Mouse (Mus musculus) lung, postnatal 0 days (tissue): ENCODE measurements around the gene Sbk2. TPM values are rescaled to one million over a fixed set of nuclear protein-coding genes. Genes with fewer than 3 reads are reported as not detected.

ENCODE experiments used
- ATAC-seq: fragments of 200-750 bp; cut with Nextera tagmentation; 2 replicates; pipeline ENCODE4 v1.8.0; 2017; ENCODE audit warnings: moderate library complexity
- DNase-seq: peaks from one replicate; pipeline ENCODE4 v3.0.0-alpha.2; 2016; ENCODE audit warnings: low spot score
- H3K27ac ChIP-seq: fragments of 300-500 bp; sonication (generic); 2 replicates; pipeline ENCODE4 v1.5.1; 2014; ENCODE audit warnings: antibody characterized with exemption, mild to moderate bottlenecking, low read length, mixed read lengths
- H3K27me3 ChIP-seq: fragments of 300-500 bp; sonication (generic); replicated peaks from 2 replicates; pipeline ENCODE4 v1.6.1; 2014; ENCODE audit warnings: low read length, mixed read lengths; ENCODE audit not compliant: insufficient read depth
- H3K36me3 ChIP-seq: fragments of 300-500 bp; sonication (generic); 2 replicates; pipeline ENCODE4 v1.6.1; 2014; ENCODE audit warnings: low read length, mixed read lengths; ENCODE audit not compliant: insufficient read depth
- H3K4me1 ChIP-seq: fragments of 300-500 bp; sonication (generic); 2 replicates; pipeline ENCODE4 v1.6.1; 2014; ENCODE audit warnings: antibody characterized with exemption, low read depth, low read length, mixed read lengths; ENCODE audit not compliant: insufficient read depth
- H3K4me2 ChIP-seq: fragments of 300-500 bp; sonication (generic); replicated peaks from 2 replicates; pipeline ENCODE4 v1.6.1; 2014; ENCODE audit warnings: low read depth, mild to moderate bottlenecking, low read length, moderate library complexity, mixed read lengths
- H3K4me3 ChIP-seq: fragments of 300-500 bp; sonication (generic); 2 replicates; pipeline ENCODE4 v1.5.1; 2014; ENCODE audit warnings: low read depth, low read length
- H3K9ac ChIP-seq: fragments of 300-500 bp; sonication (generic); replicated peaks from 2 replicates; pipeline ENCODE4 v1.6.1; 2014; ENCODE audit warnings: low read depth, mild to moderate bottlenecking
- H3K9me3 ChIP-seq: fragments of 300-500 bp; sonication (generic); 2 replicates; pipeline ENCODE4 v1.6.1; 2016; ENCODE audit warnings: low read length, mixed read lengths
- CTCF ChIP-seq: IDR thresholded peaks from 2 replicates; pipeline ENCODE4 v1.5.1; 2016; ENCODE audit warnings: antibody characterized with exemption, mild to moderate bottlenecking
- EP300 ChIP-seq: IDR thresholded peaks from 2 replicates; pipeline ENCODE4 v1.6.1; 2016; ENCODE audit warnings: antibody characterized with exemption, mild to moderate bottlenecking, control low read depth
- WGBS: fragments of 180-500 bp; shearing (Covaris S2); extraction: QIAGEN DNeasy Blood & Tissue Kit; methylation state at CpG from one replicate; pipeline ENCODE4 v1.1.7; 2014; 5-methylcytosine and 5-hydroxymethylcytosine counted together
- polyA plus RNA-seq: library from polyadenylated mRNA; unstranded; fragments of >200 nt; fragmentation: Nextera tagmentation; extraction: Ambion mirVana; gene quantifications from 2 replicates; pipeline ENCODE4 v1.2.1, GENCODE M21; 2015

Sbk2 gene
- polyA plus RNA-seq, 1 experiment from 2014 or later, result 0.19 TPM

DNA sequence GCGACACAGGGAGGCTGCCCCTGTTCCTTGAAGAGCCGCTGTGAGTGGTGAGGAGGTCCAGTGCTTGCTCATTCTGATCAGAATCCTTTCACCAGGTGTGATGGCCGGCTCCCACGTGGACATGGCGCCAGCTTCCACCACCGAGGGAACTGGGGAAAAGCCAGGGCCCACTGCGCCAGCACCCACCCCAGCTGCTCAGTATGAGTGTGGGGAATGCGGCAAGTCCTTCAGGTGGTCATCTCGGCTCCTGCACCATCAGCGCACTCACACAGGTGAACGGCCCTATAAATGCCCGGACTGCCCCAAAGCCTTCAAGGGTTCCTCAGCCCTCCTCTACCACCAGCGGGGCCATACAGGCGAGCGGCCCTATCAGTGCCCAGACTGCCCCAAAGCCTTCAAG lies 45.5 kb downstream of the Sbk2 start:
- no peak for ATAC-seq
- TF ChIP-seq EP300, result no peak
- no peak for TF ChIP-seq CTCF
- Histone ChIP-seq H3K4me1 (peaks cover 17% of the 10 kb centered on the region), H3K9me3 (no peaks in the 10 kb centered on the region), H3K27ac (no peak overlapping the region), H3K27me3 (no peaks in the 10 kb centered on the region), H3K36me3 (peaks cover 24% of the 10 kb centered on the region), H3K4me2 (no peak overlapping the region), H3K9ac (no peak overlapping the region), H3K4me3 (no peak overlapping the region)
- 93% methylated on average over 14 of the region's 15 CpGs for WGBS
- DNase-seq, result no peak

DNA sequence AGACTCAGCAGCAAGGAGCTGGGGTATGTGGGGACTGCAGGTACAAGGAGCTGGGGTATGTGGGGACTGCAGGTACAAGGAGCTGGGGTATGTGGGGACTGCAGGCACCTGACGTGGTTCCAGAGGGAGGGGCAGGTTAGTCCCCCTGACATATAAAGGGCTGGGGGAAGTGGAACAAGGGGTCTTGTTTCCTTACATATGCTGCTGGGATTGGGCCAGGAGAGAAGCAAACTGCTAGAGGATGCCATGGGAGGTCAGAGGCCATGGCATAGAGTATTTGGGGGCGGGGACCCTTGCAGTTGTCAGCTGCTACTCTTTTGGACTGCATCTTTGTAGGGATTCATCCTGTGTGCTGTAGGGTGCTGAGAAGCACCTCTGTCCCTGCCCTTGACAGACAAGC lies 46.7 kb downstream of the Sbk2 start:
- H3K4me1 ChIP-seq, result peaks cover 5% of the 10 kb centered on the region; the same call in 1 of the 2 replicates
- H3K4me2 ChIP-seq, result no peak overlapping the region
- H3K9ac ChIP-seq, result no peak overlapping the region
- H3K9me3 ChIP-seq, result no peaks in the 10 kb centered on the region
- no peak overlapping the region for H3K4me3 ChIP-seq
- peaks cover 24% of the 10 kb centered on the region for H3K36me3 ChIP-seq
- TF ChIP-seq EP300, result no peak
- TF ChIP-seq CTCF, result no peak
- H3K27me3 ChIP-seq, result no peaks in the 10 kb centered on the region
- 87% methylated on average over 2 of the region's 2 CpGs for WGBS
- DNase-seq, result no peak
- ATAC-seq, result no peak
- no peak overlapping the region for H3K27ac ChIP-seq

DNA sequence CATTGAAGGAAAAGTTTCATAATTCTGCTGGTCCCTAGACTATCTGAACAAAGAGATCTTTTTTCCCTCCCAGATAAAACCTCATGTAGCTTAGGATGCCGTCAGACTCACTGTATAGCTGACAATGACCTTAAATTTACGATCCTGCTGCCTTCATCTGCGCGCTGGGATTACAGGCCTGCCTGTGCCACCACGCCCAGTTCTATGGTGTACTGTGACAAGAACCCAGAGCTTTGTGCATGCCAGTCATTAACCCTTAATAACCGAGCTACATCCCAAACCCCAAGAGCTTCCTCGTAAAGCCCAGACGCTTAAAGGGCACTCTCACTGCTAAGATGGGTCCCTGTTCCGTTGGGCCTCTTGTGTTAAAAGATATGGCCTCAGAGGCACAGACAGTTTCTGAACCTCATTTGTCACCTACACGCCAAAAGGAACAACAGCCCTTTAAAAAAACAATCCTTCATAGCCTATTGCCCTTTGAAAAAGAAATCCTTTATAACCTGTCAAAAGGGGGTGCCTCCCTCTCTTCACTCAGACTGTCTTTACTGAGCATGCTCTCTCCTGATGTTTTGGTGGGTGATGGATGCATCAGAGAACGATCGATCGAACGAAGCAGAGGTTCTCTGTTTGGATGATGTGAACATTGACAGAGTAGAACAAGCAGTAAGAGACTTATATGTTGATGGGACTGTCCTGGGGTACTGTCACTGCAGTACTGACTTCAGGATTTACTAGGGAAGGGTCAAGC lies 48.4 kb downstream of the Sbk2 start:
- Histone ChIP-seq H3K27ac (peak overlapping the region; percentile 96), H3K9me3 (no peaks in the 10 kb centered on the region), H3K9ac (peak overlapping the region; percentile 80), H3K4me3 (peak overlapping the region; percentile 73), H3K27me3 (no peaks in the 10 kb centered on the region), H3K4me2 (peak overlapping the region; percentile 70), H3K4me1 (peaks cover 4% of the 10 kb centered on the region; the same call in 1 of the 2 replicates), H3K36me3 (peaks cover 24% of the 10 kb centered on the region)
- DNase-seq, result no peak
- TF ChIP-seq CTCF (no peak), EP300 (peak; percentile 5; the same call in 1 of the 2 replicates)
- WGBS, result 13% methylated on average over 14 of the region's 14 CpGs
- ATAC-seq, result peak; percentile 51

DNA sequence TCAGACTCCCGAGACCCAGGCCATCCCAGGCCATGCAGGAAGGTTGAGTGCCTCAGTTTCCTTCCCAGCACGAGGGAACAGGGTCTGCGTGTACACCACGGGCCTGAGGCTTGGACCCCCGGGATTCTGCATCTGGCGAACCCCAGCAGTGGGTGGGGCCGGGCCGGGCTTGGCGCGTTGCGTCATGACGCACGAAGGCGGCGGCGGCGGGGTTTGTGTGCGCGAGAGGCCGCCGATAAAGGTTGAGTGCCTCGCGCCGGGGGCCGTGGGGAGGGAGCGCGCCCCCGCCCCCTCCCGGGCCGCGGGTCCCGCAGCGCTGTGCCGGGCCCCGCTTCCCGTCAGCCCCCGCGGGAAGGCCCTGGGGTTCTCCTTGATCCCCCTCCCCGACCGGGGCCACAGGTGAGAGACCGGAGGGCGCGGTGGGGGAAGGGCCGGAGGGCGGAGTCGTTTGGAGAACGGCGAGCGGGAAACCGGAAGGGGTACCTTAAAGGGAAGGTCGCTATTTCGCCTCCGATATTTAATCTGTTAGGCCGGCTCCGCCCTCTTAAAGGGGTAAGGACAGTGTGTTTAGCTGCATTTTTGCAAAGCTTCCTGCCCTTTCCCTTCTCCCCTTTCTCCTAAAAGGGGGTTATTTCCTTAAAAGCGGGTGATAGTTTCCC lies 49.1 kb downstream of the Sbk2 start, which contains the start of gene Zfp628:
Zfp628 (plus strand) TSS at position 211 of the 659 bp plus-strand sequence.
- DNase-seq (peak; percentile 96), ATAC-seq (peak; percentile 92)
- Histone ChIP-seq H3K4me3 (peak within 1 kb of the TSS; percentile 73), H3K27ac (peak within 1 kb of the TSS; percentile 96), H3K4me2 (peak within 1 kb of the TSS; percentile 70), H3K36me3 (peaks cover 18% of the 10 kb centered on the region), H3K9ac (peak within 1 kb of the TSS; percentile 80), H3K4me1 (peaks cover 4% of the 10 kb centered on the region; the same call in 1 of the 2 replicates), H3K9me3 (no peaks in the 10 kb centered on the region), H3K27me3 (no peaks in the 10 kb centered on the region)
- WGBS, result under 1% methylated on average over 42 of the region's 56 CpGs
- peak; percentile 38; the same call in 1 of the 2 replicates for TF ChIP-seq EP300
- TF ChIP-seq CTCF, result 0 out of 2 replicates have a peak, but pooled peaks have one; percentile 0

DNA sequence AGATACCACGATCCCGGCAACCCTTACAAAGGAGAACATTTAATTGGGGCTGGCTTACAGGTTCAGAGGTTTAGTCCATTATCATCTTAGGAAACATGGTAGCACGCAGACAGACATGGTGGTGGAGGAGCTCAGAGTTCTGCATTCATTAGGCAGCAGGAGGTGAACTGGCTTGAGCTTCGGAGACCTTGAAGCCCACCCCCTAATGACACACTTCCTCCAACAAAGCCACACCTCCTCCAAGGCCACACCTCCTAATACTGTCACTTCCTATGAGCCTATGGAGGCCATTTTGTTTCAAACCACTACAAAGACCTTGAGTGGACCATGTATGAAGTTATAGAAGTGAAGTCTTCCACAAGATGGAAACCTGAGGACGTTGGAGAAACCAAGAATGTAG lies 52.0 kb downstream of the Sbk2 start:
- Histone ChIP-seq H3K4me2 (no peak overlapping the region), H3K4me1 (peaks cover 4% of the 10 kb centered on the region; the same call in 1 of the 2 replicates), H3K9me3 (no peaks in the 10 kb centered on the region), H3K36me3 (no peaks in the 10 kb centered on the region), H3K9ac (no peak overlapping the region), H3K27ac (no peak overlapping the region), H3K4me3 (no peak overlapping the region), H3K27me3 (no peaks in the 10 kb centered on the region)
- ATAC-seq (no peak), DNase-seq (no peak)
- TF ChIP-seq EP300 (no peak), CTCF (no peak)
- 65% methylated on average over 5 of the region's 5 CpGs for WGBS

DNA sequence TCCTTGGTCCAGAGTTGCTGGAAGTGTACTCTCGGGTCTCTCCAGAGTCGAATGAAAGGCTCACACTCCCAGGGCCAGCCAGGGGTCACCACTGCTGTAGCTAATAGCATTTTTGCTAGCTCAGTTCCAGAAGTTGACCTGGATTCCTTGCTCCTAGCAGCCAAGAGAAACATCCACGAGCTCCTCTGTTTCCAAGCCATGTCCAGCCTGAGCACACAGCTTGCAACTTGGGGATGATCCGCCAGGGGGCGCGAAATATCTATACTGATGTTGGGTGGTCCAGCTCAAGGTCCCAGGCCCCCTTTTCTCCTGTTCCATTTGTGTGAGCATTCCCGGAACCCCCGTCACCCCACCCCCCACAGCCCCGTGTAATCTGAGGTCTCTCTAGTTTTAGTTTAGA lies 52.6 kb downstream of the Sbk2 start:
- 23% methylated on average over 9 of the region's 9 CpGs for WGBS
- peak; percentile 35 for DNase-seq
- H3K4me2 ChIP-seq, result no peak overlapping the region

More for the DNA sequence above, 52.6 kb downstream of the Sbk2 start:
- Histone ChIP-seq H3K27me3 (no peaks in the 10 kb centered on the region), H3K36me3 (no peaks in the 10 kb centered on the region), H3K4me3 (no peak overlapping the region), H3K9me3 (no peaks in the 10 kb centered on the region), H3K9ac (no peak overlapping the region), H3K27ac (no peak overlapping the region), H3K4me1 (peaks cover 4% of the 10 kb centered on the region; the same call in 1 of the 2 replicates)
- peak; percentile 72 for TF ChIP-seq CTCF
- TF ChIP-seq EP300, result no peak
- ATAC-seq, result no peak
